Mouse (Mus musculus) liver, adult 2 months (tissue): ENCODE measurements around the gene Olig1.

Experiments
- CTCF ChIP-seq: fragments of 200-500 bp; IDR thresholded peaks from 2 replicates; pipeline ENCODE4 v1.5.1; 2011; ENCODE audit warnings: low read depth, low read length, control low read depth
- POLR2A ChIP-seq: fragments of 200-500 bp; IDR thresholded peaks from 2 replicates; pipeline ENCODE4 v1.6.1; 2011; ENCODE audit warnings: low read length, control low read depth; ENCODE audit not compliant: insufficient read depth; ENCODE audit errors: extremely low read depth

GRCm38 (mm10) chr16:91320608-91321007 is 51.0 kb downstream of the Olig1 start:
- TF ChIP-seq POLR2A, result no peak
- no peak for TF ChIP-seq CTCF
